Comparison of ENCODE assay signal across 18 mouse cellular contexts in the genomic region with DNA sequence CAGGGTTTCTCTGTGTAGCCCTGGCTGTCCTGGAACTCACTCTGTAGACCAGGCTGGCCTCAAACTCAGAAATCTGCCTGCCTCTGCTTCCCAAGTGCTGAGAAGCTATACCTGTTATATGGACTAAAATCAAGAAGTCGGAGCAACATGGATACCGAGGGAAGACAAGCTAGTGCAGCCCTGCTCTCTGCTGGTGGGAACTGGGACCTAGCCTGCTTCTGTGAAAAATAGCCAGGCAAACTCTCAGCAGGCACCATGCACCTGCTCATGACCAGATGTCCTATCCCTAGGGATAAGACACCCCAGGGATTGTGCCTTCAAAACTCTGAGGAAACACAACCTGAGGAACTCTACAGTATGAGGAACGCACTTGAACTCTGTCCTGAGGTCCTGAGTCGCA. TPM values are rescaled to one million over a fixed set of nuclear protein-coding genes. Genes with fewer than 3 reads are reported as not detected.
DNase-seq lines count a peak whose midpoint lies in the region; ATAC-seq and TF ChIP-seq lines count a peak whose summit lies in the region.
"Had no signal": no experiment of that assay in that cellular context is flagged by ENCODE, and none has a peak within 500 bp of the region (broad histone marks: within the 10 kb centered on the region; RNA-seq: fewer than 3 reads in every experiment).

No protein-coding gene starts in this region.

- no peaks in the 10 kb centered on the region for H3K9me3 ChIP-seq in lung, embryonic 14.5 days (ENCODE audit: low read depth, low read length)
- H3K9me3 ChIP-seq: embryonic facial prominence, embryonic 15.5 days; forebrain, embryonic 12.5 days; heart, embryonic 15.5 days; hindbrain, embryonic 12.5 days; liver, embryonic 13.5 days had no signal

- H3K9ac ChIP-seq in lung, embryonic 14.5 days: no peak overlapping the region
- H3K9ac ChIP-seq: embryonic facial prominence, embryonic 15.5 days; forebrain, embryonic 12.5 days; heart, embryonic 15.5 days; hindbrain, embryonic 12.5 days; liver, embryonic 13.5 days had no signal

- no peak overlapping the region for H3K4me3 ChIP-seq in gastrocnemius, adult 2 months
- no peak overlapping the region for H3K4me3 ChIP-seq in lung, embryonic 14.5 days (ENCODE audit: low read depth, low read length)
- H3K4me3 ChIP-seq: embryonic facial prominence, embryonic 15.5 days; forebrain, embryonic 12.5 days; heart, embryonic 15.5 days; hindbrain, embryonic 12.5 days; liver, embryonic 13.5 days had no signal

- 69% methylated on average over 4 of the region's 4 CpGs for WGBS in lung, embryonic 14.5 days

- no peak overlapping the region for H3K27ac ChIP-seq in gastrocnemius, adult 2 months
- H3K27ac ChIP-seq in lung, embryonic 14.5 days (ENCODE audit: low read depth): no peak overlapping the region
- H3K27ac ChIP-seq: embryonic facial prominence, embryonic 15.5 days; forebrain, embryonic 12.5 days; heart, embryonic 15.5 days; hindbrain, embryonic 12.5 days; liver, embryonic 13.5 days had no signal

- no peak for DNase-seq in gastrocnemius, adult 2 months
- DNase-seq in gastrocnemius, postnatal 4 days (ENCODE audit: low spot score in 2 of 2): no peak
- DNase-seq in lung, embryonic 14.5 days: no peak
- no peak for DNase-seq in lung, postnatal 36 days
- DNase-seq in MN1 (ENCODE audit: low spot score): peak; percentile 46
- peak; percentile 48 to 61 for DNase-seq in cerebellum, postnatal 25 days
- DNase-seq: kidney, adult 11 months; kidney, postnatal 4 days; layer of hippocampus, postnatal 36 days; liver, embryonic 13.5 days; lung, postnatal 14 days; right cerebral cortex, postnatal 14 days; thymus, adult 18-20 months had no signal

- H3K4me2 ChIP-seq in lung, embryonic 14.5 days: no peak overlapping the region
- H3K4me2 ChIP-seq: embryonic facial prominence, embryonic 15.5 days; forebrain, embryonic 12.5 days; heart, embryonic 15.5 days; hindbrain, embryonic 12.5 days; liver, embryonic 13.5 days had no signal

- TF ChIP-seq CTCF in gastrocnemius, adult 2 months (IDR thresholded peaks at IDR 0.05): peak; percentile 12; the same call in 1 of the 2 replicates
- 0 out of 2 replicates have a peak, but pooled peaks have one; percentile 12 for TF ChIP-seq CTCF in lung, embryonic 14.5 days (IDR thresholded peaks at IDR 0.05; ENCODE audit: low read depth)

- no peaks in the 10 kb centered on the region for H3K27me3 ChIP-seq in lung, embryonic 14.5 days (ENCODE audit: insufficient read depth, low read length)
- H3K27me3 ChIP-seq: embryonic facial prominence, embryonic 15.5 days; heart, embryonic 15.5 days; hindbrain, embryonic 12.5 days; liver, embryonic 13.5 days had no signal

- no peaks in the 10 kb centered on the region for H3K4me1 ChIP-seq in lung, embryonic 14.5 days (ENCODE audit: insufficient read depth)
- H3K4me1 ChIP-seq: embryonic facial prominence, embryonic 15.5 days; heart, embryonic 15.5 days; liver, embryonic 13.5 days had no signal

- ATAC-seq in lung, embryonic 14.5 days (ENCODE audit: insufficient read depth): no peak
- ATAC-seq in monocyte, adult 5-6 weeks (replicated peaks; ENCODE audit: insufficient number of reproducible peaks, low FRiP score, low TSS enrichment, poor library complexity, severe bottlenecking): no peak

- intact Hi-C loops in gastrocnemius, adult 2 months (cut with DNase I): no loop called here

- no peaks in the 10 kb centered on the region for H3K36me3 ChIP-seq in lung, embryonic 14.5 days (ENCODE audit: insufficient read depth)
- H3K36me3 ChIP-seq: embryonic facial prominence, embryonic 15.5 days; forebrain, embryonic 12.5 days; heart, embryonic 15.5 days; hindbrain, embryonic 12.5 days; liver, embryonic 13.5 days had no signal

RNA-seq across cellular contexts. Expression of a gene that starts 12.8 kb away (rescaled TPM):
- total RNA-seq in gastrocnemius, adult 2 months (2021): 100 to 1,000 TPM; 172 to 203 TPM
- 100 to 1,000 TPM; 131 to 137 TPM for total RNA-seq in gastrocnemius, postnatal 4 days (2021)
- 37.2 and 39.1 TPM in 2 replicates for polyA plus RNA-seq in lung, embryonic 14.5 days (2014; fragmentation: Nextera tagmentation; extraction: Ambion mirVana)
- total RNA-seq in monocyte, adult 5-6 weeks (2017): 1.3 to 8.1 TPM (median 3.0 TPM) in 3 replicates

RNA-seq across cellular contexts. Expression of a gene that starts 48.3 kb away (rescaled TPM):
- total RNA-seq in gastrocnemius, adult 2 months (2021): 10 to 100 TPM; 28.3 to 34.3 TPM
- total RNA-seq in gastrocnemius, postnatal 4 days (2021): 10 to 100 TPM; 29.1 to 29.2 TPM
- 31.6 and 34.1 TPM in 2 replicates for polyA plus RNA-seq in lung, embryonic 14.5 days (2014; fragmentation: Nextera tagmentation; extraction: Ambion mirVana)
- 108 to 119 TPM (median 113 TPM) in 3 replicates for total RNA-seq in monocyte, adult 5-6 weeks (2017)

RNA-seq across cellular contexts. Expression of a gene that starts 50.4 kb away (rescaled TPM):
- total RNA-seq in gastrocnemius, adult 2 months (2021): 10 to 100 TPM in 1 of 2 experiments, 1 to 10 TPM in 1; 6.4 to 10.1 TPM
- 10 to 100 TPM; 34.4 to 36.7 TPM for total RNA-seq in gastrocnemius, postnatal 4 days (2021)
- 12.2 and 14.2 TPM in 2 replicates for polyA plus RNA-seq in lung, embryonic 14.5 days (2014; fragmentation: Nextera tagmentation; extraction: Ambion mirVana)
- total RNA-seq in monocyte, adult 5-6 weeks (2017): 13.2 to 33.8 TPM (median 15.2 TPM) in 3 replicates

RNA-seq across cellular contexts. Expression of a gene that starts 59.7 kb away (rescaled TPM):
- 100 to 1,000 TPM; 105 to 117 TPM for total RNA-seq in gastrocnemius, adult 2 months (2021)
- 10 to 100 TPM; 60.6 to 61.0 TPM for total RNA-seq in gastrocnemius, postnatal 4 days (2021)
- polyA plus RNA-seq in lung, embryonic 14.5 days (2014; fragmentation: Nextera tagmentation; extraction: Ambion mirVana): 119 and 120 TPM in 2 replicates
- total RNA-seq in monocyte, adult 5-6 weeks (2017): 33.8 to 45.3 TPM (median 42.1 TPM) in 3 replicates

Comparison
In these comparisons a context has a peak if more than half of its experiments do, and no peak if none do; other contexts are left out.
1. DNase-seq: peak in MN1 (single experiment) and cerebellum, postnatal 25 days (2 of 2); none in gastrocnemius, adult 2 months (single experiment), gastrocnemius, postnatal 4 days (0 of 2), lung, embryonic 14.5 days (single experiment) and lung, postnatal 36 days (single experiment).
2. RNA of a gene that starts 12.8 kb away (total RNA-seq): 172 to 203 TPM in gastrocnemius, adult 2 months and 131 to 137 TPM in gastrocnemius, postnatal 4 days; 1.3 to 8.1 TPM in monocyte, adult 5-6 weeks; every median in the first group is over 10 times any median in the second.